Mouse (Mus musculus) heart, embryonic 16.5 days (tissue): ENCODE results near the gene Gm20425. TPM values are rescaled to one million over a fixed set of nuclear protein-coding genes. Genes with fewer than 3 reads are reported as not detected.

Experiments used
- ATAC-seq: fragments of 200-750 bp; cut with Nextera tagmentation; replicated peaks from 2 replicates; pipeline ENCODE4 v1.8.0; 2017; ENCODE audit warnings: moderate number of reproducible peaks; ENCODE audit not compliant: insufficient read depth, low FRiP score; ENCODE audit errors: extremely low read depth
- H3K27ac ChIP-seq: fragments of 300-500 bp; sonication (generic); 2 replicates; pipeline ENCODE4 v1.5.1; 2014; ENCODE audit warnings: mild to moderate bottlenecking, low read length, control low read depth, moderate library complexity
- H3K27me3 ChIP-seq: fragments of 300-500 bp; sonication (generic); 2 replicates; pipeline ENCODE4 v1.6.1; 2014; ENCODE audit warnings: low read length, mixed read lengths; ENCODE audit not compliant: control insufficient read depth, insufficient read depth
- H3K36me3 ChIP-seq: fragments of 300-500 bp; sonication (generic); 2 replicates; pipeline ENCODE4 v1.6.1; 2014; ENCODE audit not compliant: control insufficient read depth, insufficient read depth
- H3K4me1 ChIP-seq: fragments of 300-500 bp; sonication (generic); 2 replicates; pipeline ENCODE4 v1.6.1; 2014; ENCODE audit warnings: low read length, mixed read lengths; ENCODE audit not compliant: control insufficient read depth, insufficient read depth
- H3K4me2 ChIP-seq: fragments of 300-500 bp; sonication (generic); 2 replicates; pipeline ENCODE4 v1.6.1; 2014; ENCODE audit warnings: low read depth, mild to moderate bottlenecking, control low read depth, low read length
- H3K4me3 ChIP-seq: fragments of 300-500 bp; sonication (generic); 2 replicates; pipeline ENCODE4 v1.5.1; 2014; ENCODE audit warnings: mild to moderate bottlenecking, control low read depth, low read length
- H3K9ac ChIP-seq: fragments of 300-500 bp; sonication (generic); 2 replicates; pipeline ENCODE4 v1.6.1; 2014; ENCODE audit warnings: low read length, control low read depth
- H3K9me3 ChIP-seq: fragments of 300-500 bp; sonication (generic); replicated peaks from 2 replicates; pipeline ENCODE4 v1.6.1; 2016; ENCODE audit warnings: low read length; ENCODE audit not compliant: control insufficient read depth
- WGBS: fragments of 180-500 bp; shearing (Covaris S2); extraction: QIAGEN DNeasy Blood & Tissue Kit; methylation state at CpG from one replicate; pipeline ENCODE4 v1.1.7; 2014; 5-methylcytosine and 5-hydroxymethylcytosine counted together
- polyA plus RNA-seq: library from polyadenylated mRNA; unstranded; fragments of >200 nt; fragmentation: Nextera tagmentation; extraction: Ambion mirVana; gene quantifications from 2 replicates; pipeline ENCODE4 v1.2.1, GENCODE M21; 2015

Gene Gm20425
- polyA plus RNA-seq, 1 experiment from 2014 or later, result 4.4 TPM

GRCm38 (mm10) chr9:103243640-103244039 lies 13.5 kb upstream of the Gm20425 start:
- H3K36me3 ChIP-seq, result no peaks in the 10 kb centered on the region
- WGBS, result 85% methylated on average over 4 of the region's 4 CpGs

DNA sequence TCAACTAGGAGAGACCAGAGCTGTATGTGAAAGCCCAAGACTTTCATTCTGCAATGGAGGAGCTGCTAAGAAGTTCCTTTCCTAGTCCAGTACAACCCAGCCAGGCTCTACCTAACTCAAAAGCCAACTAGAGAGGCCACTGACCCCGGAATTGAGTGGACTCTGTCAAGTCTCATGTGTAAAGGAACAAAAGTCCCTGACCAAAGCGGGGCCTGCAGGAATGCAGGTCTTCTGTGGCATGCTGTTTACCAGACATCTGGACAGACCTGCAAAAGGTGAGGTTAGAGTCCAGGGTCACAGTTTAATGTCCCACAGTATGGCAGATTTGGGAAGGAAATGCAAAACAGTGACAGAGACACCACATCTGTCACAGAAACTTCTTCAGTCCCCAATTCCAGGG lies 11.1 kb upstream of the Gm20425 start:
- no peaks in the 10 kb centered on the region for H3K27me3 ChIP-seq
- ATAC-seq, result no peak
- H3K4me1 ChIP-seq, result no peaks in the 10 kb centered on the region
- WGBS, result 68% methylated on average over 2 of the region's 2 CpGs
- H3K4me3 ChIP-seq, result no peak overlapping the region
- no peaks in the 10 kb centered on the region for H3K9me3 ChIP-seq
- H3K9ac ChIP-seq, result no peak overlapping the region
- no peak overlapping the region for H3K4me2 ChIP-seq
- H3K36me3 ChIP-seq, result no peaks in the 10 kb centered on the region
- H3K27ac ChIP-seq, result no peak overlapping the region

More at GRCm38 (mm10) chr9:103243640-103244039, 13.5 kb upstream of the Gm20425 start:
- H3K4me2 ChIP-seq, result no peak overlapping the region
- no peaks in the 10 kb centered on the region for H3K27me3 ChIP-seq
- no peak overlapping the region for H3K4me3 ChIP-seq
- H3K27ac ChIP-seq, result no peak overlapping the region
- H3K9ac ChIP-seq, result no peak overlapping the region
- no peaks in the 10 kb centered on the region for H3K4me1 ChIP-seq
- ATAC-seq, result no peak
- no peaks in the 10 kb centered on the region for H3K9me3 ChIP-seq

- Histone ChIP-seq H3K4me2 (no peak overlapping the region), H3K4me1 (no peaks in the 10 kb centered on the region), H3K9ac (no peak overlapping the region), H3K9me3 (no peaks in the 10 kb centered on the region), H3K4me3 (no peak overlapping the region), H3K36me3 (no peaks in the 10 kb centered on the region), H3K27ac (no peak overlapping the region), H3K27me3 (no peaks in the 10 kb centered on the region)
- WGBS, result 87% methylated on average over 6 of the region's 6 CpGs
- ATAC-seq, result no peak
Observed at GRCm38 (mm10) chr9:103239471-103239870, 9.4 kb upstream of the Gm20425 start.

GRCm38 (mm10) chr9:103234565-103235165 lies 4.6 kb upstream of the Gm20425 start:
- ATAC-seq, result no peak
- Histone ChIP-seq H3K36me3 (no peaks in the 10 kb centered on the region), H3K27me3 (no peaks in the 10 kb centered on the region), H3K4me3 (no peak overlapping the region), H3K4me1 (peaks cover 6% of the 10 kb centered on the region), H3K4me2 (no peak overlapping the region), H3K9me3 (no peaks in the 10 kb centered on the region), H3K9ac (no peak overlapping the region), H3K27ac (no peak overlapping the region)
- WGBS, result 63% methylated on average over 7 of the region's 7 CpGs

DNA sequence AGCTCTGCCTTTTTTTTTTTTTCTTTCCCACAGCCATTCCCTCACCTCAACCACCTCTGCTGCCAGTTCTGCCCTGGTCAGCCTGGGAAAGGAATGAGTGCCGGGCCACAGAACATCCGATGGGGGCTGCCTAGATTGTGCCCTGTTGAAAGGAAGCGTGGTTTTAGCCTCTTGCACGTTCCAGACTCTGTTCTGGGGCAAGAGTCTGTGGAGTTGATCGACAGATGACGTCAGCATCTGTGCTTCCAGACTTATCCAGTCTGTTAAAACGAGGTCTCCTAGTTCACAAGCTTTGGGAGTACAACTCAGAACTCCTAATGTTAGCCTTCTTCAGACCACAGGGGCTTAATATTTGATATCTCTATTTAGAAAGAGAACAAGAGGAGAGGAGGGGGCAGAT lies 4.0 kb upstream of the Gm20425 start:
- no peak overlapping the region for H3K9ac ChIP-seq
- ATAC-seq, result no peak
- H3K9me3 ChIP-seq, result no peaks in the 10 kb centered on the region
- H3K4me2 ChIP-seq, result no peak overlapping the region
- H3K4me1 ChIP-seq, result peaks cover 6% of the 10 kb centered on the region
- no peaks in the 10 kb centered on the region for H3K27me3 ChIP-seq
- 55% methylated on average over 7 of the region's 7 CpGs for WGBS
- H3K36me3 ChIP-seq, result no peaks in the 10 kb centered on the region
- H3K27ac ChIP-seq, result no peak overlapping the region
- no peak overlapping the region for H3K4me3 ChIP-seq

DNA sequence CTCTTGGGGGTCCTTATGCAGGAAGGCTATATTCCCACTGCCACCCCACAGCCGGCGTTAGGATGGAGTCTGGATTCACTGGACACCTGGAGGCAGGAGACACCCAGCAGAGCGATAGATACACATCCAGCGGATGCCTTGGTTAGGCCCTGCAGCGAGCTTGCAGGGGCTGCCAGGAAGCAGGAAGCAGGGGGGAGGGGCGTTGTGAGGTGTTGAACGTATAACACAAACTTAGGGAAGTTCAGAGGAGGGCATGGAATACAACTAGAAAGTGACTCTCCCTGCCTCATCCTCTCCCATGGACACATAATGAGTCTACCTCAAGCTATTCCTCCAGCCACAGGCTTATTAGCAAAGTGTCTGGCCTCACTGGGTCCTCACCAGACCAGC lies 2.9 kb upstream of the Gm20425 start:
- H3K4me3 ChIP-seq, result no peak overlapping the region
- ATAC-seq, result no peak

DNA sequence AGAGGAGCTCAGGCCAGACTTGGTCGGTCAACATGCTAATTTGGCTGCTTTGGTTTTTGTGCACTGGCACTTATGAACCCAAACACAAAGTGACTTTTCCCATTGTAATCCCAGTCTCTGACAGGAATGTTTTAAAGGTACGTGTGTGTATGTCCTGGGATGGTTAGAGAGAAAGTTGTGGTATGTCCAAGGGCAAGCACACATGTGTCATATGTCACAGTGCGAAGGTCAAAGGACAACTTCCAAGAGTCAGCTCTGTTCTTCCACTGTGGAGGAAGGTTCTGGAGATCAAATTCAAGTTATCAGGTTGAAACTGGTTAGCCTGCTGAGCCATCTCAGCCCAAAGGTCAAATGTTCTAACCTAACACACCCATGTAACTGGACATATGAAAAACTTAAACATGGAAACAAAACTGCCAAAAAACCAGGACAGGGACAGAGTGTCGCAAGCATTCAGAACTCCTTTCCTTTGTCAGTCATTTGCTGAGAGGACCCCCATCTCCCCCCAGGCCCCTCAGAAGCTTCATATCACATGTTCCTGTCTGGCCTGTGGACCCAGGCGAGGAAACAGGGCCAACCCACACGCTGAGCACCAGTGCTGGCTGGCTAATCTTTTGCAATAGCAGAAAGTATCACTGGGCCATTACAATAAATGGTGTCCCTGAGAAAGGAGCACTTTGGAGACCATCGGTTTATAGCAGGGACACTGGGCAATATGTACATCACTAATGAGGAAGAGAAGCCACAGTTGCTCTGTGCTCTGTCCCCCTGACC lies 2.3 kb upstream of the Gm20425 start:
- 88% methylated on average over 7 of the region's 7 CpGs for WGBS
- no peaks in the 10 kb centered on the region for H3K9me3 ChIP-seq
- H3K27ac ChIP-seq, result no peak overlapping the region

More for the DNA sequence above, 2.9 kb upstream of the Gm20425 start:
- Histone ChIP-seq H3K9me3 (no peaks in the 10 kb centered on the region), H3K27ac (no peak overlapping the region), H3K9ac (no peak overlapping the region), H3K4me1 (peaks cover 6% of the 10 kb centered on the region), H3K4me2 (no peak overlapping the region), H3K27me3 (no peaks in the 10 kb centered on the region), H3K36me3 (no peaks in the 10 kb centered on the region)
- WGBS, result 49% methylated on average over 7 of the region's 7 CpGs

GRCm38 (mm10) chr9:103229037-103229867 lies 855 bp downstream of the Gm20425 start:
- WGBS, result 83% methylated on average over 15 of the region's 15 CpGs
- H3K27ac ChIP-seq, result no peak overlapping the region; the same call in 1 of the 2 replicates
- H3K4me2 ChIP-seq, result no peak overlapping the region
- no peaks in the 10 kb centered on the region for H3K36me3 ChIP-seq
- ATAC-seq, result no peak
- no peak overlapping the region for H3K9ac ChIP-seq
- H3K27me3 ChIP-seq, result no peaks in the 10 kb centered on the region
- no peaks in the 10 kb centered on the region for H3K9me3 ChIP-seq
- peaks cover 6% of the 10 kb centered on the region for H3K4me1 ChIP-seq
- no peak overlapping the region for H3K4me3 ChIP-seq

More for the DNA sequence above, 2.3 kb upstream of the Gm20425 start:
- H3K27me3 ChIP-seq, result no peaks in the 10 kb centered on the region
- H3K4me2 ChIP-seq, result no peak overlapping the region
- H3K4me1 ChIP-seq, result peaks cover 6% of the 10 kb centered on the region
- H3K4me3 ChIP-seq, result no peak overlapping the region
- no peak for ATAC-seq
- H3K9ac ChIP-seq, result no peak overlapping the region
- no peaks in the 10 kb centered on the region for H3K36me3 ChIP-seq
